Mouse (Mus musculus) E14TG2a.4 (cell line): ENCODE results near the gene Rtn4rl1.
A peak's percentile ranks its signal among the peaks of the same experiment; 100 is the strongest.

ENCODE experiments used
- H3K27me3 ChIP-seq: 2 replicates; pipeline ENCODE4 v1.6.1; 2014; ENCODE audit warnings: low read length, control low read depth; ENCODE audit not compliant: insufficient read depth
- H3K36me3 ChIP-seq: 2 replicates; pipeline ENCODE4 v1.6.1; 2014; ENCODE audit warnings: low read length, control low read depth; ENCODE audit not compliant: insufficient read depth
- H3K4me1 ChIP-seq: replicated peaks from 2 replicates; pipeline ENCODE4 v1.6.1; 2014; ENCODE audit warnings: low read depth, low read length, control low read depth
- H3K4me3 ChIP-seq: replicated peaks from 2 replicates; pipeline ENCODE4 v1.5.1; 2014; ENCODE audit warnings: mild to moderate bottlenecking, low read length
- H3K9me3 ChIP-seq: 2 replicates; pipeline ENCODE4 v1.6.1; 2014; ENCODE audit warnings: low read length, control low read depth
- CTCF ChIP-seq: conservative IDR thresholded peaks from 2 replicates; pipeline ENCODE4 v1.5.1; 2014; ENCODE audit warnings: low read length
- NANOG ChIP-seq: IDR thresholded peaks from 2 replicates; pipeline ENCODE4 v1.6.1; 2014; ENCODE audit warnings: borderline replicate concordance, low read length, mixed read lengths
- POU5F1 ChIP-seq: IDR thresholded peaks from 2 replicates; pipeline ENCODE4 v1.6.1; 2014; ENCODE audit warnings: low read length, borderline replicate concordance

The Rtn4rl1 gene

DNA sequence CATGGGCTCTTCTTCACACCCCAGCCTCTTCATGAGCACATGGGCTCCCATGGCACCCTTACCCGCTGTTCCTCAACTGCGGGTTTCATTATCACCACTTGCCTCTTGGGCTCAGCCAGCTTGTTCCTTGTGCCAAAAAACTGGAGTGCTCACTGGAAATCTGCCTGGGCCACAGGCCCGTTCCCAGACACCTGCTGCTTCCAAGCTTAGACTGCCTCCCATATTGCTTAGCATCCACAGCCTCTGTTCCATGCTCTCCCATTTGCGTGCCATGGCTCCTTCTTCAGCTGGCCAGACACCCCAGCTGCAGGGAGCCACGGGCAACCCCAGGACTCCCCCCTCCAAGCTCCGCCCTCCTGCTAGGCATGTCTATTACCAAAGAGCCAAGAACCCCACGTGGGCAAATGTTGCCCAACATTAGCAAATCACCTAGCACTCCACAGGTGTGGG is 77.4 kb downstream of the Rtn4rl1 start:
- TF ChIP-seq POU5F1 (no peak), CTCF (no peak), NANOG (no peak)
- Histone ChIP-seq H3K36me3 (no peaks in the 10 kb centered on the region), H3K4me1 (peaks cover 42% of the 10 kb centered on the region), H3K27me3 (peaks cover 28% of the 10 kb centered on the region), H3K9me3 (no peaks in the 10 kb centered on the region), H3K4me3 (peak overlapping the region; percentile 13; the same call in 1 of the 2 replicates)

DNA sequence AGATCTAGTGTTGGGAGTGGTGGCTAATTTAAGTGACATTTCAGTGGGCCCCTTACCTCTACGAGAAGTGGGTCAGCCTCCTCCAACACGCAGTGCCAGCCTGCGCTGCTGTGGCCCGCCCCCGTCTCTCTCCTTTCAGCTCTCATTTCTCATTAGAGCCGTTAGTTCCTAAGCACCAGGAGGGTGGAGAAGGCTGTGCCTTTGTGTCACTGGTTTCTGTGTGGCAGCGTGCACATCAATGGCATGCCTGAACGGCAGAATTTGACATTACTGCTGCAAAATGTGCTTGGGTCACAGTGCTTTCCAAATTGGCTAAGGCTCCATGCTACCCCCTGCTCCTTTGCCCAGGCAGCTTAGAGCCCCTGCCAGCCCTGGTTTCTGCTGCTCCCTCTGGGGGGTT is 79.9 kb downstream of the Rtn4rl1 start:
- H3K27me3 ChIP-seq = peaks cover 23% of the 10 kb centered on the region
- TF ChIP-seq NANOG = no peak
- no peak for TF ChIP-seq CTCF
- TF ChIP-seq POU5F1 = no peak
- peaks cover 37% of the 10 kb centered on the region for H3K4me1 ChIP-seq
- no peak overlapping the region for H3K4me3 ChIP-seq
- H3K36me3 ChIP-seq = no peaks in the 10 kb centered on the region
- H3K9me3 ChIP-seq = no peaks in the 10 kb centered on the region

DNA sequence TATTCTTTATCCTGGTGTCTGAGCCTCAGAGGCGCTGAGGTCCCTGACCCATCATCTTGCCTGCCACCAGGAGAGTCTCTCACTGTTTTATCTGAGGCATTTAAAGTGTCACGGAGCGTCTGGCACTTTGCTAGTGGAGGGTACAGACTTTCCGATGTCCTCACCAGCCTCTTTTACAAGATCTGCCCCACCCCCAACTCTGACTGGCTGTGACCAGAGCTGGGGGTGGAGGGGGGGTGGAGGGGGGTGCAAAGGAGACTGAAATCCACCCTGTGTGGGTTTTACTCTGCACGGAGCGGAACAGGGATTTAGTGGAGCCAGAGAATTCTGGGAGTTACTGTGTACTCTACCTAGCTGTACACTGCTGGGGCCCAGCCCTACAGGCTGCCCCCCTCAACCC is 81.5 kb downstream of the Rtn4rl1 start:
- peaks cover 53% of the 10 kb centered on the region for H3K4me1 ChIP-seq
- no peak for TF ChIP-seq CTCF
- no peaks in the 10 kb centered on the region for H3K36me3 ChIP-seq
- peaks cover 23% of the 10 kb centered on the region for H3K27me3 ChIP-seq
- no peaks in the 10 kb centered on the region for H3K9me3 ChIP-seq
- H3K4me3 ChIP-seq = no peak overlapping the region

DNA sequence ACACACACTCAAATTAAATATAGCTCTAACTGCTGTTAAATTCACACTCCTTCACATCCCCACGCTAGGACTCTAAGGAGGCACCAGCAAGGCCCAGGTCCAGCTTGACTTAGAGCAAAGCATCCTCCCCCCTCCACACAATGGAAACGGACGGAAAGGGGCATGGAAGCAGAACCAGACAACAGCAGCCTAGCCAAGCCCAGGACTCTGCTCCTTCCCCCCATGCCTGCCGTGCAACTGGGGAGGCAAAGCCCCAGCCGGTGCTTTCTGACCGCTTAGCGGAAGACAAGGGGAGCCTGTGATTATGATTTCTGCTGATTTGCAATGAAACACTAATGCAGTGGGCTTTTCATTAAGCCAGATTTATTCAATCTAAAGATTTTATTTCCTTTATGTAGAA is 84.5 kb downstream of the Rtn4rl1 start:
- no peaks in the 10 kb centered on the region for H3K9me3 ChIP-seq
- no peaks in the 10 kb centered on the region for H3K36me3 ChIP-seq
- H3K27me3 ChIP-seq = peaks cover 32% of the 10 kb centered on the region
- H3K4me3 ChIP-seq = no peak overlapping the region
- H3K4me1 ChIP-seq = peaks cover 66% of the 10 kb centered on the region
- no peak for TF ChIP-seq CTCF
- no peak for TF ChIP-seq NANOG
- TF ChIP-seq POU5F1 = no peak

DNA sequence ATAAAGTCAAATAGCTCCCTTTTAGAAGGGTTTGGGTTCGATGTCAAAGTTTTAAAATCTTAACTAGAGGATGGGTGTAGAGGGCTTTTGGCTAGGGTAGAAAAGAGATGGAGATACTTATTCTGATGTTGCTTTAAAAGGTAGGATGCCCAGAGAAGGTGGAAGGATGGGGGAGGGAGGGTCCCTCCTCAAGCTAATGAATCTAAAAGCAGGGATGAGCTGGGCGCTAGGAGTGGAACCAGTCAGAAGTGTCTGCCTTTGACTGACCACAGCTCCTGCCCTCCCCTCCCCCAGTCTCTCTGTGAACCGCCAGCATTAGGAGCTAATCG is 85.4 kb downstream of the Rtn4rl1 start:
- no peak for TF ChIP-seq POU5F1
- TF ChIP-seq NANOG = no peak
- no peak for TF ChIP-seq CTCF
- Histone ChIP-seq H3K4me3 (peak overlapping the region; percentile 54), H3K36me3 (no peaks in the 10 kb centered on the region), H3K4me1 (peaks cover 65% of the 10 kb centered on the region), H3K27me3 (peaks cover 30% of the 10 kb centered on the region), H3K9me3 (no peaks in the 10 kb centered on the region)

DNA sequence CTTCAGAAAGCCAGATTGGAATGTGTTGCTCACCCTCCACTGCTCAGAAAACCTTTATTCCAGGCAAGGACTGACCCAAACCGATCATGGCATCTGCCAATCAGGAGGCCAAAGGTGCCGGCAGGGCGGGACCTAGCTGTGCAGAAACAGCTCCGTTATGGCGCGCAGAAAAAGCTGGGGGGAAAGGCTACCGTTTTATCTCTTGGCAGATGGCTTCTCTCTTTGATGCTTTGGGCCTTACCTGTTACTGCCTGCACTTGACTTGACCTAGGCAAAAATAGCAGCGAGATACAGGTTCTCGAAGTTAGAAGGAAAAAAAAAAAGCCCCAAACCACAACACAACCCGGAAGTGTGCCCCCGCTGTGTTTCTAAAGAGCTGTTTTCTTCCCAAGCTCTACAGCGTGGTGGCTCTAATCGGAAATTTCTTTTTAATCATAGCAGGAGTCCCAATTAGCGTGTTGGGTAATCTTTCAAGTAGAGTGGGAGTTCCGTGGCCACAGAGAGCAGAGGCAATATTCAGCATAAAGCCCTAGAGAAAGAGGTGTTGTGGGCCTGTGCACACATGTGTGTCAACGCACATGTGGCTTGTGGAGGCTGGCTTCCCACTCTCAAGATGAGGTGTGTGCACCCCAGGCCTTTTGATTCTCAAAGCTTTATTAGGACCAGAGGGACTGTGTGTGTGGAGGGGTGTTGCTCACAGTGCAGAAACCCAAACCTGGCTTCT is 85.9 kb downstream of the Rtn4rl1 start:
- peaks cover 61% of the 10 kb centered on the region for H3K4me1 ChIP-seq
- H3K27me3 ChIP-seq = peaks cover 30% of the 10 kb centered on the region
- H3K4me3 ChIP-seq = peak overlapping the region; percentile 54
- H3K36me3 ChIP-seq = no peaks in the 10 kb centered on the region
- TF ChIP-seq CTCF (no peak), NANOG (no peak), POU5F1 (no peak)
- no peaks in the 10 kb centered on the region for H3K9me3 ChIP-seq

DNA sequence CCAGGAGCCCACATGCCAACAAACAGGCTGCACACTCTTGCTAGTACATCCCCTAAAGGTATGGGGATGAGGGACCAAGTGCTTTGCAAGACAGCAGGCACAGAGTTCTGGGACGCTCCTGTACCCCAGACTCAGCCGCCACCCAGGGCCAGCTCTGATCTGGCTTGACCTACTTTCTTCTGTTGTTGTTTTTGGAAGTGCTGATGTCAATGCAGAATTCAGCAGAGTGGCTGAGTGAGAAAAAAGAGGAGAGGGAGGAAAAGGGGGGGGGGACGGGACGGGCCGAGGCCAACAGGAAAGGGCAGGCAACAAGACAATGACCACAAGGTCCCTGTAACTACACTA is 86.5 kb downstream of the Rtn4rl1 start:
- TF ChIP-seq NANOG (no peak), CTCF (no peak), POU5F1 (no peak)
- H3K36me3 ChIP-seq = no peaks in the 10 kb centered on the region
- peaks cover 34% of the 10 kb centered on the region for H3K27me3 ChIP-seq
- peaks cover 55% of the 10 kb centered on the region for H3K4me1 ChIP-seq
- peak overlapping the region; percentile 54; the same call in 1 of the 2 replicates for H3K4me3 ChIP-seq
- no peaks in the 10 kb centered on the region for H3K9me3 ChIP-seq

DNA sequence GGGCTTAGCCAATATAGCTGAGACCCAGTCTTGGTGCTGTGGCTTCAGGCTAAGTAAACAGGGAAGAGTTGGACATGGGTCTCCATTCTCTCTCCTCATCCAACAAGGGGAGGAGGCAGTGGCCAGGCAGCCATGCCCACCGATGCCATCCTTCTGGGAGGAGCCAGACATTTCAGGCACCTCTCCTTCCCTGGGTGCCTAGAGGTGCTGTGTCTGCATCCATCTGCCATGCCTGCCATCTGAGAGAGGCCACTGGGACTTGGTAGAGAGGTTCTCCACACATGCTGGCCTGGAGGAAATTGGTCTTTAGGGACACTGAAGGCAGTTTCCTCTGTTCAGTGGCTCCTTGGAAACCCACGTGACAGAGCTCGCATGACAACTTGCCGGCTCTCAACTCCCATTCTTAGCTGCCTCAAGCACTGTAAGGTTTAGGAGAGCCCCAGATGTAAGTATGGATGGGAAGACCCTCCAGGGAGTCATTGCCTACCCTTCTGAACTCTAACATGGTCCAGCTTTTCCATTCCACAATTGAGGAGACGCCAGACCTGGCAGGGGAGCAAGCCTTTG is 86.9 kb downstream of the Rtn4rl1 start:
- TF ChIP-seq NANOG = no peak
- no peaks in the 10 kb centered on the region for H3K9me3 ChIP-seq
- H3K27me3 ChIP-seq = peaks cover 37% of the 10 kb centered on the region
- peak overlapping the region; percentile 7; the same call in 1 of the 2 replicates for H3K4me3 ChIP-seq
- no peaks in the 10 kb centered on the region for H3K36me3 ChIP-seq
- H3K4me1 ChIP-seq = peaks cover 51% of the 10 kb centered on the region
